Mouse (Mus musculus) hindbrain, embryonic 16.5 days (tissue): ENCODE measurements at regions not wholly inside any gene's neighbourhood (a gene's known extent, or its start where the extent isn't known, plus 50 kb on each side); places are given as distances from the start of the nearest gene placed in this dataset.
A peak's percentile ranks its signal among the peaks of the same experiment; 100 is the strongest.

ENCODE experiments used
- ATAC-seq: fragments of 200-750 bp; cut with Nextera tagmentation; 2 replicates; pipeline ENCODE4 v1.8.0; 2017; ENCODE audit warnings: moderate TSS enrichment, moderate library complexity
- H3K27ac ChIP-seq: fragments of 300-500 bp; sonication (generic); 2 replicates; pipeline ENCODE4 v1.5.1; 2014; ENCODE audit warnings: low read depth, mild to moderate bottlenecking, control low read depth, low read length, moderate library complexity
- H3K27me3 ChIP-seq: fragments of 300-500 bp; sonication (generic); replicated peaks from 2 replicates; pipeline ENCODE4 v1.6.1; 2014; ENCODE audit warnings: low read length; ENCODE audit not compliant: control insufficient read depth, insufficient read depth
- H3K36me3 ChIP-seq: fragments of 300-500 bp; sonication (generic); 2 replicates; pipeline ENCODE4 v1.6.1; 2014; ENCODE audit warnings: mild to moderate bottlenecking, low read length, moderate library complexity, mixed read lengths; ENCODE audit not compliant: control insufficient read depth, insufficient read depth
- H3K4me1 ChIP-seq: fragments of 300-500 bp; sonication (generic); 2 replicates; pipeline ENCODE4 v1.6.1; 2014; ENCODE audit warnings: low read depth, low read length; ENCODE audit not compliant: control insufficient read depth, insufficient read depth
- H3K4me2 ChIP-seq: fragments of 300-500 bp; sonication (generic); 2 replicates; pipeline ENCODE4 v1.6.1; 2014; ENCODE audit warnings: mild to moderate bottlenecking, low read length, control low read depth, moderate library complexity
- H3K4me3 ChIP-seq: fragments of 300-500 bp; sonication (generic); 2 replicates; pipeline ENCODE4 v1.5.1; 2014; ENCODE audit warnings: mild to moderate bottlenecking, low read length, control low read depth, moderate library complexity
- H3K9ac ChIP-seq: fragments of 300-500 bp; sonication (generic); 2 replicates; pipeline ENCODE4 v1.6.1; 2014; ENCODE audit warnings: low read depth, mild to moderate bottlenecking, control low read depth, low read length, moderate library complexity
- H3K9me3 ChIP-seq: fragments of 300-500 bp; sonication (generic); 2 replicates; pipeline ENCODE4 v1.6.1; 2014; ENCODE audit warnings: mild to moderate bottlenecking, low read length, moderate library complexity; ENCODE audit not compliant: control insufficient read depth
- WGBS: fragments of 180-500 bp; shearing (Covaris S2); extraction: QIAGEN DNeasy Blood & Tissue Kit; methylation state at CpG from one replicate; pipeline ENCODE4 v1.1.7; 2014; 5-methylcytosine and 5-hydroxymethylcytosine counted together

DNA sequence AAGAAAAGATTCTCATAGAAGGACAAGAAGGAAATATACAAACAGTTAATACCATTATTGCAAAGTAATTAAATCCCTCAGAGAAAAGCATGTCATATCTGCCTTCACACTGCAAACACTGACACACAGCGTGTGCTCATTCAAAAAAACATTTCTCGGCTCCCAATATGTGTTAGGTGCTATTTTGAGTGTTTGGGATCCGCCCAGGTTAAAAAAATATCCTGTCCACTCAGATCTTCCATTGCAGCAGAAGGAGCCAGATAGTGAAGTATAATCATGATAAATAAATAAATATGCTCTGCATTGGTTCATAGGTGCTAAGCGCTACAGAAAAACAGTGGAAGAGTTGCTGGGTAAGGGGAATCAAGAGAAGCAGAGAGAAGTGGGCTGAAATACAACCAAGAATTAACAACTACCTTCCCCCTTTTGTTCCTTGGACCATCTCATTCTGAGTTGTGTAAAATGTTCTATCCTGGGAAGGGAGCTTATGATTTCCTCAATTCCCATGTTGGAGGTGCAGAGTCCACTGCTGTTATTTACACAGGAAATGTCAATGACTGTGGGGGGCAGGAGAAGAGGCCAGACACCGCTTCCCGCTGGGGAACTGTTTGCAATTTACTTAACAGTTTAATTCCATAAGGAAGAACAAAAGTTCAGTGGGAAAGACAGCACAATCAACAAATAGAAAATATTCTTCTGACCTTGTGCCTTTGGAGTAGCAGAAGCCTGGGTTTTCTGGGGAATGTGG, 139.9 kb downstream of the Tle1 start:
- 79% methylated on average over 6 of the region's 6 CpGs for WGBS
- H3K4me1 ChIP-seq: no peaks in the 10 kb centered on the region

GRCm38 (mm10) chr4:72049638-72050454, 150.9 kb downstream of the Tle1 start:
- 14% methylated on average over 6 of the region's 6 CpGs for WGBS
- Histone ChIP-seq H3K9me3 (no peaks in the 10 kb centered on the region), H3K4me3 (no peak overlapping the region), H3K4me1 (no peaks in the 10 kb centered on the region), H3K9ac (no peak overlapping the region), H3K27ac (no peak overlapping the region), H3K36me3 (no peaks in the 10 kb centered on the region), H3K27me3 (peaks cover 2% of the 10 kb centered on the region; the same call in 1 of the 2 replicates), H3K4me2 (no peak overlapping the region)
- ATAC-seq: 0 out of 2 replicates have a peak, but pooled peaks have one; percentile 52

More for the DNA sequence above, 139.9 kb downstream of the Tle1 start:
- no peak for ATAC-seq
- Histone ChIP-seq H3K9me3 (no peaks in the 10 kb centered on the region), H3K9ac (no peak overlapping the region), H3K4me3 (no peak overlapping the region), H3K27me3 (no peaks in the 10 kb centered on the region; the same call in 1 of the 2 replicates), H3K36me3 (no peaks in the 10 kb centered on the region), H3K4me2 (no peak overlapping the region), H3K27ac (no peak overlapping the region)

- Histone ChIP-seq H3K9ac (no peak overlapping the region), H3K9me3 (0 out of 2 replicates have a peak, but pooled peaks cover 3% of the 10 kb centered on the region), H3K27me3 (no peaks in the 10 kb centered on the region), H3K4me3 (no peak overlapping the region), H3K4me1 (no peaks in the 10 kb centered on the region), H3K27ac (no peak overlapping the region), H3K36me3 (no peaks in the 10 kb centered on the region), H3K4me2 (no peak overlapping the region)
- ATAC-seq: no peak
- 88% methylated on average over 2 of the region's 2 CpGs for WGBS
Measured at GRCm38 (mm10) chr4:72022152-72022551, 178.6 kb downstream of the Tle1 start.

DNA sequence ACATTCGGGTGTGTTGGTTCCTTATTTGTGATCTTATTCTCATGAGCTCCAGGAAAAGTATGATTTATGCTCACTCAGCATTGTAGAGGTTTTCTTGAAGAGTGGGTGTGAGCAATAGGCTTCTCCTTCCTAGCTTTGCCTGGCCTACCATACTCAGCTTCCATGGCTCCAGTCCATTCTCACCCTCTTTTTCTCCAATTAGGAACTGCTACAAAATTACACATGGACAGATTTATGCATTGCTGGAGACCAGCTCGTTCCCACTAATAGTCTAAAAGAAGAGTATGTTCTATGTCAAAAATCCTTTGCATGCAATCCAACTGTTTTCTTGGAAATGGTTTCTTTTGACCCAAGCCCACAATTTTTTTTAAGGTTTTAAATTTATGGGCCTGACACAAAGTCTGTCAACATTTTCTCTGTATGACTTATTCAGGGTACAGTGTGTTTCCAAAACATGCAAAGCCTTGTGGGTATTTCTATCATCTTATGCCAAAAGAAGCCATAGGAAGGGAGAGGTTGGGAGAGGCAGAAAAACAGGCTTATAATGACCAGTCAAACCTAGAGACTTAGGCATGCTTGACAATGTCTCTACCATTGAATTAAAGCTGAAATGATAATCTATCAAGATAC, 186.4 kb downstream of the Tle1 start:
- no peaks in the 10 kb centered on the region for H3K9me3 ChIP-seq
- no peak for ATAC-seq
- no peak overlapping the region for H3K9ac ChIP-seq
- H3K36me3 ChIP-seq: no peaks in the 10 kb centered on the region
- 80% methylated on average over 2 of the region's 2 CpGs for WGBS
- no peaks in the 10 kb centered on the region for H3K4me1 ChIP-seq
- H3K27me3 ChIP-seq: no peaks in the 10 kb centered on the region
- H3K27ac ChIP-seq: no peak overlapping the region
- no peak overlapping the region for H3K4me2 ChIP-seq
- H3K4me3 ChIP-seq: no peak overlapping the region

DNA sequence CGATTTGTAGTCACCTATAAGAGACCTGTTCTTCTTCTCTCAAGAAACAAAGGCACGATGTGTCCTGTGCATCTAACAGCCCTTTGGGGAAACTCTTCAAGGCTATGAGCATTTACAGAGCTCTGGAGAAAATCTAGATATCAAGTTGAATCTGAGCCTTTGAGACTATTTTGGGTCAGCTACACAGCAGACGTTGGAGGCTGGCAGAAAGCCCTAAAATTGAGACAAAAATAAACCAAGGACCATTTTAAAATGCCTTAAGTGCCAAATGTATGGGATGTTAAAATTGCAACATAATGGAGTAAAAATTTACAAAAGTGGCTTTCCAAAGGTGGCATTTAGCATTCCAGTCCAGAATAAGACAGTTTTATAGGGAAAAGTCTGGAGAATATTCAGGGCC, 187.1 kb downstream of the Tle1 start:
- Histone ChIP-seq H3K9ac (no peak overlapping the region), H3K4me2 (no peak overlapping the region), H3K4me1 (no peaks in the 10 kb centered on the region), H3K4me3 (no peak overlapping the region), H3K27ac (no peak overlapping the region), H3K9me3 (peaks cover 2% of the 10 kb centered on the region), H3K36me3 (no peaks in the 10 kb centered on the region), H3K27me3 (no peaks in the 10 kb centered on the region)
- 82% methylated on average over 3 of the region's 3 CpGs for WGBS
- ATAC-seq: no peak

GRCm38 (mm10) chr4:72010316-72010715, 190.4 kb downstream of the Tle1 start:
- Histone ChIP-seq H3K4me2 (no peak overlapping the region), H3K9me3 (peaks cover 3% of the 10 kb centered on the region), H3K4me1 (no peaks in the 10 kb centered on the region), H3K36me3 (no peaks in the 10 kb centered on the region), H3K27ac (no peak overlapping the region), H3K4me3 (no peak overlapping the region), H3K27me3 (no peaks in the 10 kb centered on the region), H3K9ac (no peak overlapping the region)
- ATAC-seq: no peak
- 90% methylated on average over 4 of the region's 4 CpGs for WGBS

DNA sequence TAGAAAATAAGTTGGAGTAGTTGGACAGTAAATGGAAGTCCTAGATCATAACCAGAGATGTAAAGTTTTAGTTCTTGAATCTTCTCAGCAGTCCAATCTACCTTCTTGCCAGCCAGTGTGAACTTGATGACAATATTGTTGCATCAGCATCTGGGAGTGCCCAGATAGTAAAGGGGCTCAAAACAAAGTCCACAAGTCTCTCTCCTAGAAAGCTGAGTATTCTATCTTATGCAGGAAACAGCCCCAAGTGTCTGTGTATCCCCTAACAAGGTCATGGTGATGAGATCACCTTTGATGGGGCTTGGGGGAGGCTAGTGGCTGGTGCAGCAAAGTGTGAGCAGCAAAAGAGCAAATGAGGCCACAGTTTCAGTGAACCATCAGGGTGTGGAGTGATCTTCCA, 194.8 kb downstream of the Tle1 start:
- Histone ChIP-seq H3K9ac (no peak overlapping the region), H3K27ac (no peak overlapping the region), H3K4me3 (no peak overlapping the region), H3K4me1 (no peaks in the 10 kb centered on the region), H3K9me3 (peaks cover 6% of the 10 kb centered on the region), H3K36me3 (no peaks in the 10 kb centered on the region), H3K4me2 (no peak overlapping the region), H3K27me3 (no peaks in the 10 kb centered on the region)
- no peak for ATAC-seq

- Histone ChIP-seq H3K4me2 (no peak overlapping the region), H3K9ac (no peak overlapping the region), H3K4me3 (no peak overlapping the region), H3K36me3 (no peaks in the 10 kb centered on the region), H3K27ac (no peak overlapping the region), H3K27me3 (no peaks in the 10 kb centered on the region), H3K9me3 (0 out of 2 replicates have a peak, but pooled peaks cover 3% of the 10 kb centered on the region), H3K4me1 (no peaks in the 10 kb centered on the region)
- ATAC-seq: no peak
- 68% methylated on average over 2 of the region's 2 CpGs for WGBS
Measured at GRCm38 (mm10) chr4:72001221-72001875, 199.4 kb downstream of the Tle1 start.

DNA sequence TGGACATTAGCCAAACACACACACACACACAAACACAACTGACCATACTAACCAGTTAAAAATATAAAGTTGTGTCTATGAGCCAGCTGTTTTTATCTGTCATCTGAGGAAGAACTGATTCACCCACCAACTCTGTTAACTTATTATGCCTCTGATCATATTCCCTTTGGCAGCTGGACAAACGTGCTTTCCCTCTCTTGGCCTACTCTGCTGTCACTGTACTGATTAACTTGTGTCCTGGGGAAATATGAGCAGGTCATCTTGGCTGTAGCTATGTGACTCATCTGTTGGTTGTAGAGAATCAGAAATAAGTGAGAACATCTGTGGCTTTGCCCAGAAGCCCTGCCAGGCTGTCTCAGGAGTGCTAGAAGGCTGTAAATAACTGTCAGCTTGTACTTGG, 210.9 kb upstream of the Gm11232 start:
- H3K9me3 ChIP-seq: no peaks in the 10 kb centered on the region
- ATAC-seq: no peak

More for the DNA sequence above, 210.9 kb upstream of the Gm11232 start:
- Histone ChIP-seq H3K4me1 (no peaks in the 10 kb centered on the region), H3K4me2 (no peak overlapping the region), H3K27ac (no peak overlapping the region), H3K4me3 (no peak overlapping the region), H3K27me3 (no peaks in the 10 kb centered on the region), H3K36me3 (no peaks in the 10 kb centered on the region), H3K9ac (no peak overlapping the region)
- WGBS: 65% methylated on average over 1 of the region's 1 CpGs
